Mouse (Mus musculus): Measurements from ENCODE around the gene Epn2. TPM values are rescaled to one million over a fixed set of nuclear protein-coding genes. Genes with fewer than 3 reads are reported as not detected.

Gene Epn2
- total and polyA plus RNA-seq, 3 experiments = 7.2 to 13.8 (median 10.1) TPM

DNA sequence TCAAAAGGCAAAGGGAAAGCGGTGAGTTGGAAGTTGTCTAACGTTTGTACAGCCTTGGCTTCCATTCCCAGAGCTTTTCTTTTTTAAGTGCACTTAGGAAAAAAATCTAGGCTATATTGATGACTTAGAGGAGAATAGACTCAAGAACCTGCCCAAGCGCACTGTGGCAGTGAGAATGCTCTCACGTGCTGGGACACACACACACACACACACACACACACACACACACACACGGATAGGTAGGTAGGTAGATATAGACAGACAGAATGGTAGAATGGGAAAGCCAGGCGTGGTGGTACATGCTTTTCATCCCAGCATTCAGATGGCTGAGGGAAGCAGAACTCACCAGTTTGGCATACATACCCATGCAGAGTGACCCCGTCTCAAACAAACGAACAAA is 41.3 kb upstream of the Epn2 start:
- Histone ChIP-seq H3K9ac (ENCODE audit: insufficient read depth, low read depth) (peak overlapping the region; percentile 50), H3K4me2 (ENCODE audit: insufficient read depth, low read depth, poor library complexity, severe bottlenecking) (peak overlapping the region; percentile 70), H3K4me1 (ENCODE audit: control insufficient read depth in 1 of 2, insufficient read depth in 2 of 2) (peaks cover 5 to 22% of the 10 kb centered on the region in 2 experiments), H3K4me3 (replicated peaks in 1 of 3; ENCODE audit: low read depth in 2 of 3, low read length in 2 of 3, poor library complexity in 1 of 3) (peak overlapping the region; percentile 3 to 43 (median 38)), H3K79me2 (replicated peaks; ENCODE audit: control insufficient read depth, extremely low read depth, insufficient read depth, poor library complexity, severe bottlenecking) (no peaks in the 10 kb centered on the region), H3K36me3 (replicated peaks in 1 of 2; ENCODE audit: control insufficient read depth in 1 of 2, insufficient read depth in 1 of 2, low read length in 1 of 2) (peaks cover 0 to 2% of the 10 kb centered on the region in 2 experiments), H3K27ac (ENCODE audit: insufficient read depth, low read depth) (peak overlapping the region; percentile 72; the same call in 1 of the 2 replicates), H3K9me3 (replicated peaks; ENCODE audit: low read length) (peaks cover 19% of the 10 kb centered on the region), H3K27me3 (replicated peaks) (peaks cover 23% of the 10 kb centered on the region)
- TF ChIP-seq HCFC1 (IDR thresholded peaks at IDR 0.05; ENCODE audit: low read depth, low read length) (no peak), IRF4 (IDR thresholded peaks at IDR 0.05; ENCODE audit: low read depth, low read length) (no peak), MAZ (IDR thresholded peaks at IDR 0.05; ENCODE audit: low read depth, low read length) (no peak), CTCF (conservative IDR thresholded peaks at IDR 0.05 in 1 of 2, IDR thresholded peaks at IDR 0.05 in 1 of 2; ENCODE audit: low read depth in 2 of 2, low read length in 2 of 2) (no peak), MAX (IDR thresholded peaks at IDR 0.05; ENCODE audit: low read length) (0 out of 2 replicates have a peak, but pooled peaks have one; percentile 0), CHD1 (IDR thresholded peaks at IDR 0.05; ENCODE audit: low read depth, low read length) (0 out of 2 replicates have a peak, but pooled peaks have one; percentile 77), BHLHE40 (IDR thresholded peaks at IDR 0.05; ENCODE audit: low read depth, low read length) (peak; percentile 92)
- dilution Hi-C loops (cut with MboI; ENCODE audit: extremely low pct_ligation_motif_present, extremely low pct_unique_long_range_greater_than_20kb, low sequenced_read_pairs) = no loop called here
- no peak for DNase-seq (ENCODE audit: extremely low read depth)
- in situ Hi-C loops (cut with MboI; ENCODE audit: low pct_ligation_motif_present, low pct_unique_long_range_greater_than_20kb, low sequenced_read_pairs) = loop anchor here (5.0 kb wide), 1 partner anchor 97 kb away; no protein-coding TSS in a partner anchor

DNA sequence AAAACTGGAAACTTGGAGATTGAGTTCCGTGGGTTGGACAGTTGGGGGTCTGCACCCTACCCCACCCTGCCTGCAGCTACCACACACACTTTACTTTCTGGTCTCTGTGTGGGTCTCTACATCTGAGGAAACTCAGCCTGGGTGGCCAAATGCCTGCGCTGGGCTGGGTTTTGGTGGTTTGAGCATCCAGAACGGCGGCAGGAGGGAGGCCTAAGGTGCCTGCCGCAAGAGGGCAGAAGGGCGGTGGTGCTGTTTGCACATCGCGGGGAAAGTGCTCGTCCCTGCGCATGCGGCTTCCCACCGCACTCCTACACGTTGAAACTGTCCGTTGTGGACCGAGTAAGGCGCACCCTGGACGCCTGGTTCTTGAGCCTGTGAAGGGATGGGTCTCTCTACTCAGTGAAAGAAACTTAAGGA is 40.8 kb upstream of the Epn2 start:
- Histone ChIP-seq H3K4me2 (ENCODE audit: insufficient read depth, low read depth, poor library complexity, severe bottlenecking) (peak overlapping the region; percentile 84), H3K4me3 (replicated peaks in 1 of 3; ENCODE audit: low read depth in 2 of 3, low read length in 2 of 3, poor library complexity in 1 of 3) (peak overlapping the region; percentile 18 to 43 (median 38)), H3K9ac (ENCODE audit: insufficient read depth, low read depth) (peak overlapping the region; percentile 87), H3K9me3 (replicated peaks; ENCODE audit: low read length) (peaks cover 19% of the 10 kb centered on the region), H3K27ac (ENCODE audit: insufficient read depth, low read depth) (peak overlapping the region; percentile 72), H3K36me3 (replicated peaks in 1 of 2; ENCODE audit: control insufficient read depth in 1 of 2, insufficient read depth in 1 of 2, low read length in 1 of 2) (peaks cover 0 to 2% of the 10 kb centered on the region in 2 experiments), H3K27me3 (replicated peaks) (peaks cover 27% of the 10 kb centered on the region), H3K79me2 (replicated peaks; ENCODE audit: control insufficient read depth, extremely low read depth, insufficient read depth, poor library complexity, severe bottlenecking) (no peaks in the 10 kb centered on the region), H3K4me1 (ENCODE audit: control insufficient read depth in 1 of 2, insufficient read depth in 2 of 2) (peaks cover 7 to 22% of the 10 kb centered on the region in 2 experiments)
- in situ Hi-C loops (cut with MboI; ENCODE audit: low pct_ligation_motif_present, low pct_unique_long_range_greater_than_20kb, low sequenced_read_pairs) (loop anchor here (5.0 kb wide), 1 partner anchor 97 kb away; no protein-coding TSS in a partner anchor), dilution Hi-C loops (cut with MboI; ENCODE audit: extremely low pct_ligation_motif_present, extremely low pct_unique_long_range_greater_than_20kb, low sequenced_read_pairs) (no loop called here)
- DNase-seq (ENCODE audit: extremely low read depth) = peak; percentile 86
- TF ChIP-seq UBTF (IDR thresholded peaks at IDR 0.05; ENCODE audit: low read depth, low read length) (peak; percentile 54; the same call in 1 of the 2 replicates), SMC3 (IDR thresholded peaks at IDR 0.05; ENCODE audit: low read depth, low read length) (peak; percentile 99), ZNF384 (IDR thresholded peaks at IDR 0.05; ENCODE audit: low read depth, low read length) (no peak), KAT2A (IDR thresholded peaks at IDR 0.05; ENCODE audit: insufficient replicate concordance, low read length) (0 out of 2 replicates have a peak, but pooled peaks have one; percentile 51), POLR2AphosphoS2 (IDR thresholded peaks at IDR 0.05; ENCODE audit: low read depth, low read length) (peak; percentile 68; the same call in 1 of the 2 replicates), POLR2A (IDR thresholded peaks at IDR 0.05; ENCODE audit: low read depth, low read length) (peak; percentile 80), CHD1 (IDR thresholded peaks at IDR 0.05; ENCODE audit: low read depth, low read length) (peak; percentile 65; the same call in 1 of the 2 replicates), ZMIZ1 (IDR thresholded peaks at IDR 0.05; ENCODE audit: low read depth, low read length) (no peak), MEF2A (IDR thresholded peaks at IDR 0.05; ENCODE audit: borderline replicate concordance, low read depth, low read length) (peak; percentile 78), PAX5 (IDR thresholded peaks at IDR 0.05; ENCODE audit: low read length) (no peak), USF1 (IDR thresholded peaks at IDR 0.05; ENCODE audit: low read depth, low read length) (no peak), RCOR1 (conservative IDR thresholded peaks at IDR 0.05; ENCODE audit: low read depth, low read length) (no peak), GABPA (IDR thresholded peaks at IDR 0.05; ENCODE audit: insufficient replicate concordance, low read depth, low read length) (no peak), IRF4 (IDR thresholded peaks at IDR 0.05; ENCODE audit: low read depth, low read length) (peak; percentile 76), CTCF (conservative IDR thresholded peaks at IDR 0.05 in 1 of 2, IDR thresholded peaks at IDR 0.05 in 1 of 2; ENCODE audit: low read depth in 2 of 2, low read length in 2 of 2) (peak; percentile 21 to 95; a peak in 3 of 4 replicates), TBP (conservative IDR thresholded peaks at IDR 0.05; ENCODE audit: low read depth, low read length) (peak; percentile 53; the same call in 1 of the 2 replicates), TCF12 (IDR thresholded peaks at IDR 0.05; ENCODE audit: low read depth, low read length) (peak; percentile 72), NELFE (IDR thresholded peaks at IDR 0.05; ENCODE audit: low read depth, low read length) (peak; percentile 81; the same call in 1 of the 2 replicates), JUN (IDR thresholded peaks at IDR 0.05; ENCODE audit: insufficient read depth, low read depth, low read length) (no peak), BHLHE40 (IDR thresholded peaks at IDR 0.05; ENCODE audit: low read depth, low read length) (no peak), ETS1 (conservative IDR thresholded peaks at IDR 0.05; ENCODE audit: low read depth, low read length) (0 out of 2 replicates have a peak, but pooled peaks have one; percentile 45), USF2 (conservative IDR thresholded peaks at IDR 0.05; ENCODE audit: low read depth, low read length) (no peak), ELF1 (IDR thresholded peaks at IDR 0.05; ENCODE audit: low read depth, low read length) (peak; percentile 57; the same call in 1 of the 2 replicates), MXI1 (IDR thresholded peaks at IDR 0.05; ENCODE audit: low read depth, low read length) (peak; percentile 82), MAX (IDR thresholded peaks at IDR 0.05; ENCODE audit: low read length) (peak; percentile 93), NRF1 (IDR thresholded peaks at IDR 0.05; ENCODE audit: low read depth, low read length) (peak; percentile 95), RAD21 (IDR thresholded peaks at IDR 0.05; ENCODE audit: low read depth, low read length) (peak; percentile 80), ZC3H11A (IDR thresholded peaks at IDR 0.05; ENCODE audit: low read depth, low read length) (peak; percentile 60)

All from CH12.LX (cell line).